Mouse (Mus musculus): ENCODE data around the gene Aknad1.

Aknad1 gene

DNA sequence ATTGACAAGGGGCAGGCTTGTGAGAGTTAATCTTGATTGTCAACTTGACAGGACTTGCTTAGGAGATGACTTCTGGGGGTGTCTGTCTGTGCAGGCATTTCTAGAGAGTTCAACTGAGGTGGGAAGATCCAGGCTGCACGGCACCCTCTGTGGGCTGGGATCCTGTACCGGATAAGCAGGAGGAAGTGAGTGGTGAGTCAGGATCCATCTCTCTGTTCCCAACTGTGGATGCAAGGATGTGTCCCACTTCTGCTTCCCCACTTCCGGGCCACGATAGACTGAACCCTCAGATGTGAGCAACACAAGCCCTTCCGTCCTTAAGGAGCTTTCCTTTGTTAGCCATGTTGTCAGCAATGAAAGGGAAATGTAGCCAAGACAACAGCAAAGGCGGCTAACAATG is 47.1 kb downstream of the Aknad1 start:
- no peak for DNase-seq (ENCODE audit: low read depth, low spot score)

DNA sequence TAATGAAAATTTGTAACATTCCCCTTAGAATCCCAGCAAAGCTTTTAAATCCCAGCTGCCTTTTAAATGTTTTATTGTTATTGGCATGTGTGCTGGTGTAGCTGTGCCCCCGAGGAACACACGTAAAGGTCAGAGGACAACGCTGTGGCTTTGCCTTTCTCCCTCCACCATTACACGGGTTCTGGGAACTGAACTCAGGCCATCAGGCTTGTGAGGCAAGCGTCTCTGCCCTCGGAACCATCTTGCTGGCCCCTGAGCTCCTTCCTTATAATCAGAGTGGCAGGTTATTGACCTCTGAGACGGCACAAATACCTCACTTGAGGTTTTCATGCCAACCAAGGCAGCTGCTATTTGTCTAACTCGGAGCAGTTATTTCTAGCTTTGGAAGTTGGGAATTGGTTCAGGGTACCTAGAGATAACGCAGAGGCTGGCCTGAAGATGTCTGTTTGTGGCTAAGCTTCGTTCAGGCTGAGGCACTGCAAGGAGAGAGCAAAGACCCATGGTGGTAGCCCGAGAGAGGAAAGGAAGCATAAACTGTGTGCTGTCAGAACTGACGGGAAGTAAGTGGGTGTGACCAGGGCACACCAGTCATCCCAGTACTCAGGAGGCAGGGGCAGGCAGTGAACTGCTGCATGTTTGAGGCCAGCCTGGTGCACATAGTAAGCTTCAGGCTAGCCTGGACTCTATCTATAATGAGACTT is 48.4 kb downstream of the Aknad1 start:
- no peak for DNase-seq (ENCODE audit: low read depth, low spot score)

DNA sequence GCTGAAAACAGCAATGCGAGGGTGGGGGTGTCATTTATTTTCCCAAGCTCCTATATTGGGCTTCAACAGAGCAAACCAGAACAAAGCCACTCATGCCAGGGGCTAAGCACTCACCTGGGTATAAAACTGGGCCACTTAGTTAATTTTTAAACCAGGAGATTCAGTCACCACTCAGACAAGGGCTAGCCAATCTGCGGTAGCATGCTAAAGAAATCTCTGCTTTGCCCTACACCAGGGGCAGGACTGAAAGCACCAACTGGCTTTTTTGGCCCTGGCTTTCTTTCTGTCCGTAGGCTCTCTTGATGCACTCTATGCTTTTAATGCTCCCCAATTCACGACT is 49.0 kb downstream of the Aknad1 start:
- no peak for DNase-seq (ENCODE audit: low read depth, low spot score)

DNA sequence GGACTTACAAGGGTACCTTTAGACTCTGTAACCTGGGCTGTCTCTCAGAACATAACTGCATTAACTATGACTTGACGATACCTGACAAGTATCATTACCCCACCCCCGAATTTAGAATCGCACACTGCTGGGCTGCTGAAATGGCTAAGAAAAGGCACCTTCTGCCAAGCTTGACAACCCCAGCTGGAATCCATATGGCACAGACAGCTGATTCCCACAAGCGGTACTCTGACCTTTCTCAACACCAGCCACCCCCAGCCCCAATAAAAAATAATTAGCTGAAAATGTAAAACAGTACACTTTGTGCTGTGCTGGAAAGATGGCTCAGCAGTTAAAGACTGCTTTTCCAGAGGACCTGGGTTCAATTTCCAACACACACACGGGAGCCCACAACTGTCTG is 49.8 kb downstream of the Aknad1 start:
- DNase-seq (ENCODE audit: low read depth, low spot score): no peak

DNA sequence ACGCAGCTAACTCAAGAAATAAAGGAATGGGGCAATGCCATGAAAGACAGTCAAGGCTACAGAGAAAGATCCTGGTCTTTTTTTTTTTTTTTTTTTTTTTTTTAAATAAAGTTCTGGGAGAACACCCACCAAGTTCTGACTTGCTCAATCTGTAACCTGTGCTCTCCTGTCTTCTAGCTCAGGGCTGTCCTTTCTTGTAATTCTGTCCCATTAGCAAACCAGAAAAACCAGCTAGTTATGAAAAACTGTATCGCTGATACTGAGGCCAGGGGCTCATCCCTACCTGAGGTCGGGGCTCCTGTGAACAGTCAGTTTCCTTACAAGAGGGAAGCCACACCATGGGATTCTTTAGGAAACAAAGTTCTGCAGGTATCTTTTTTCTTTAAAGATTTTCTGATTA is 51.0 kb downstream of the Aknad1 start:
- DNase-seq (ENCODE audit: low read depth, low spot score): no peak

DNA sequence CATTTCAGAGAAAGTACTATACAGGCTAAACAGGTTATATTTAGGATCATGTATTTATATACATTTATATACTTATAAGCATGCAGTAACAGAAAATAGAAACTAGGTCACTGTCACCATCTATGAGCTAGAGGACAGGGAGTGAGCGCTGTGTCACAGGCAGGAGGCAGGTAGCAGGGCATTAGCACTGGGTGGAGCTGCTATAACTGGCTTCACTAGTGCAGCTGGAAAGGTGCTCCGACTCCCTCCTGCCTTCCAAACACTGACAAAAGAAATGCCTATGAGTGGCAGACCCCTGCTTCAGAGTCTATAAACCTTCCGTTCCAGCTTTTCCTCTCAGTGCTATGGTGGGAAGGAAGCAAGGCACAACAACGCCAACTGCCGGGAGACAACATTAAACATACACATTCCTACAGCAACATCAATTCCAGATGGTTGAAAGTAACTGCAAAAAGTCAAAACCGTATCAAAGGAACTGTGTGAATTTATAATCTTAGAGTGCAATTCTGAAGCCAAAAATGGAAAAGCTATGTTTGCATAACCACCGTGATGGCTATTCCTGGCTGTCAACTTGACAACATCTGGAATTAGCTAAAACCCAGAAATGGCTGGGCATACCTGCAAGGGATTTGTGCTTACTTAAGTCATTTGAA is 51.7 kb downstream of the Aknad1 start:
- no peak for DNase-seq (ENCODE audit: low read depth, low spot score)

DNA sequence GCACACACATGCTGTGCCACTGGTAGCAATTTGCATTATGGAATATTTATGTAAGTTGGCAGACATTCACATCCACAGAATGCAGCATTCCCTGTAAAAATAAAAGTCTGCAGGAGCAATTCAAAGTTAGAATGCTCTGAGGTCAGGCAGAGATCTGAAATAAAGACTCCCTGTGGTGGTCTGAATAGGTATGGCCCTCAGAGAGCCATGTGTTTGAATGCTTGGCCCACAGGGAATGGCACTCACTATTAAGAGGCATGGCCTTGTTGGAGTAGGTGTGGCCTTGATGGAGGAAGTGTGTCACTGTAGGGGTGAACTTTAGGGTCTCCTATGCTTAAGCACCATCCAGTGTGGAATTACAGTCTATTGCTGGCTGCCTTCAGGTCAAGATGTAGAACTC is 53.0 kb downstream of the Aknad1 start:
- DNase-seq (ENCODE audit: low read depth, low spot score): no peak

DNA sequence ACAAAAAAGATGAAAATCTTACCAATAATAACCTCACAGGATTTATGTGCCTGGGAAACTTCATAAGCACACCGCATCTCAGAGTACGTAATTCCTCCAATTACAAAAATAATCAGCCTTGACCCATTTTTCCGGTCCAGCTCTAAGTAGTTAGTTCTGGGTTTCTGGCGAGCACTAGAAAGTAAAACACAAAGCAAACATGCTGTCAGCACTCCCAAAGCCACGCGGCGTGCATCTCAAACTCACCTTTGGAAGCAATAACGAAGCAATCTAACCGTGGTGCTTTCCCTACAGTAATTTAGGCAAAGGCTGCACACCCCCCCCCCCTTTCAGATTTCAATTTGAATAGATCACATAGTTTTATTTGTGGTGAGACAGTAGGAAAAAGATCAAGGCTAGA is 55.3 kb downstream of the Aknad1 start:
- DNase-seq (ENCODE audit: low read depth, low spot score): no peak

DNA sequence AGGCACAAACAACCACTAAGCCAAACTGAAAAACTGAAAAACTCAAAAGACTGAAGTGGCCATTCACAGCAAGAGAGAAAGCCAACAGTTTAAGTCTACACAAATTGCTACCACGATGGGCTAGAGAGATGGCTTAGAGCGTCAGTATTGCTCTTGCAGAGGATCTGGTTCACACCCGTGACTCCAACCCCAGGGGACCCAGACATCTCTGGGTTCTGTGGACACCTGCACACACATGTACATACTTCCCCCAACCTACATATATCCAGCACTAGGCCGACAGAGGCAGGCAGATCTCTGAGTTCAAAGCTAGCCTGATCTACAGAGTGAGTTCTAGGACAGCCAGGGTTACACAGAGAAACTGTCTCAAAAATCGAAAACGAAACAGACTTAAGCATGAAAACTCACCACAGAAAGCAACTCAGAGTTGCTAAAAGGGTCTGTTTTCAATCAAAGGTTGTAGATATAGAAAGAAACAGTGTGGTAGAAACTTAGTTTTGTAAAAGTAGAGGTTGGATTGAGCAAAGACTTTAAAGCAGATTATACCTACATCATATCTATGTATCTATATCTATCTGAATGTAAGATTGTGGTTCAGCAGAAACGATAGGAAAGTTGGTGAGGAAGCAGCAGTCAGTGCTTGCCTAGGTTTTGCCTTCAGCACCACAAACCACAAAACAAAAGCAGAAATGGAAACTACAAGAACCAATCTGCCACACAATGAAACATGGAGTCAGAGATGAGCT is 56.3 kb downstream of the Aknad1 start:
- no peak for DNase-seq (ENCODE audit: low read depth, low spot score)

DNA sequence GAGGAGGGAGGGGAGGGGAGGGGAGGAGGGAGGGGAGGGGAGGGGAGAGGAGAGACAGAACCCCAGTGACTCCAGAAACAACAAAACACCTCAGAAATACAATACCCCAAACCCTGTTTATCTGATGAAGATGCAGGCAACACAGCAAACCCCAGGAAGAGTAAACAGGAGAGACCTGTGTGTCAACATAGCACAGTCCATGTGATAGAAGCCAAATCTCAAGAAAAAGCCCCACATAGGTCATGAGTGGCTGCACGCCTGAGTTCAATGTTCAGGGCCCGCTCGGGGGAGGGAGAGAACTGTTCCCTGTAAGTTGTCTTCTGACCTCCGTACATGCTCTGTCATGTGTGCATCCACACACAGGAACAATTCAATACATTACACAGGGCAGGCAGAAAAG is 56.9 kb downstream of the Aknad1 start:
- DNase-seq (ENCODE audit: low read depth, low spot score): no peak

DNA sequence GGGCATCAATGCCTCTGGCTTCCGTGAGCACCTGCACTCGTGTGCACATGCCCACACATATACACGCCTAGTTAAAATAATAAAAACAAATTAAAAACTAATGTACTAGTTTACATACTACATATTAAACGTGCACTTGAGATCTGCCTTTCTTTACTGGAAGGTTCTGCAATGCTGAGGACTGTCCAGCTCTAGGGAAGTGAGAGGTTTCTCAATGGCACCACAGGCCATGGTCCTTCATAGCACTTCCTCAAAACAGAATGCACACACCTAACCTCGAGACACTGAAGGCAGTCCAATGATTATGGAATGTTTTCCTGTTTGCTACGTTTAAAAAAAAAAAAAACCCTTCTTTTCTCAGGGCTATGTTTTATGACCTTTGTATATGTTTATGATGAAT is 58.3 kb downstream of the Aknad1 start:
- DNase-seq (ENCODE audit: low read depth, low spot score): no peak

DNA sequence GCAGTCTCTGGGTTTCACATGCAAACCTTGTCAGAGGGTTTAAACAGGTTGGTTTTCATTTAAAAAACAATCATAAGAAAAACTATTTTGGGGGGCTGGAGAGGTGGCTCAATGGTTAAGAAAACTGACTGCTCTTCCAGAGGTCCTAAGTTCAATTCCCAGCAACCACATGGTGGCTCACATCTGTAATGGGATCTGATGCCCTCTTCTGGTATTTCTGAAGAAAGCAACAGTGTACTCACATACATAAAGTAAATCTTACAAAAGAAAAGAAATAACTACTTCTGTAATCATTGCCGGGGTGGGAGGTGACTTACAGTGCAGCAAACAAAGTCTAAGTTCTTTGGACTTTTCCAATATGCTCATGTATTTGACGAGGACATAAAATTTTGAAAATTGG is 58.9 kb downstream of the Aknad1 start:
- no peak for DNase-seq (ENCODE audit: low read depth, low spot score)

DNA sequence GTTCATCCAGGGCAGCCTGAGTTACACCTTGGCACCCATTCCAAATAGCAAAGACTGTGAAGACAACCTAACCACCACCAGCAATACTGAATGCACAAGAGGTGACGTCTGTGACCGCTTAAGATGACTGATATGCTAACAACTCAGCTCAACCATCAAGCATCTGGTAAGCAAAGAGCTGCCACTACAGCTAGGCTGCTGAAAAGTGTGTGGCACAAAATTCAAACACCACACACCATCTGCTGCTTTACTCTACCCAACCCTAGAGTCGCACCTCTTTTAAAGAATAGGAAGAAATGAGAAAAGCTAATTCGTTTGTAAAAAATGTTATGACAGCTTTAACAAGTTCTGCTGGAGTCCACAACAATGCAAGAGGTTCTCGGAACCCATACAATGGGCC is 66.2 kb downstream of the Aknad1 start:
- DNase-seq (ENCODE audit: low read depth, low spot score): no peak

DNA sequence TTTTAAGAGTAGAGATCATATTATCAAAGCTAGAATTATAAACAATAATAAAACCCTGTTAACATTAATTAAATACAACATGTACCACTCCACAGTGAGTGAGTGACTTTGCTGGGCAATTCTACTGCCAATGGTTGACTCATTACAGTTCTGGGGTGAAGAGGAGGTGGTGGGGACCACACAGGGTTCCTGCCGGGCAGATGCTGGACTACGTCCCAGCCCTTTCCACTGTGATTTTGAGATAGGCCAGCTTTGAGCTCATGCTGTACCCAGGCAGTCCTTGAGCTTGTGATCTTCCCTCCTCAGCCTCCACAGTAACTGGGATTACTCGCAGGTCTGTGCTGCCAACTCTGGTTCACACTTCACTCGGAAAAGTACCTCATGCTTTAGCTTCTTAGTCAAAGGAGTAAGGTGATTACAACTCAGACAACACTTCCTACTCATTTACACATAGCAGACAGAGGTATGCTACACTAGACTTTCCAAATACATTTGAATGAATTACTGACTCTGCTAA is 71.3 kb downstream of the Aknad1 start:
- DNase-seq (ENCODE audit: low read depth, low spot score): no peak

DNA sequence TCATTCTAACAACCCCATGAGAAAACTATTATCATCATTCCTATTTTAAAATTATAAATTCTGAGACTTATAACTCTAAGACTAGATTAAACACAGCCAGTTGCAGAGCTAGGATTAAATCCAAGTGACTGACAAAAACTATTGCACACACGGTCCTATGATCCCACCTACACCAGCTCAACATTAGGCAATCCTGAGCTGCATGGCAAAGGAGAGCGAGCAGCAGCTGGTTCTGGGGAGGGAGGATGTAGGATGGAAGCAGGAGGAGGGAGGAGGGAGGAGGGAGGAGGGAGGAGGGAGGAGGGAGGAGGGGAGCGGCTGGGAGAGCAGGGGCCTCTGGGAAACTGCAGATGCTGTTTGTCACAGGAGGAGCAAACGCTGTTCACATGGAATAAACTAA is 76.2 kb downstream of the Aknad1 start:
- no peak for DNase-seq (ENCODE audit: low read depth, low spot score)

DNA sequence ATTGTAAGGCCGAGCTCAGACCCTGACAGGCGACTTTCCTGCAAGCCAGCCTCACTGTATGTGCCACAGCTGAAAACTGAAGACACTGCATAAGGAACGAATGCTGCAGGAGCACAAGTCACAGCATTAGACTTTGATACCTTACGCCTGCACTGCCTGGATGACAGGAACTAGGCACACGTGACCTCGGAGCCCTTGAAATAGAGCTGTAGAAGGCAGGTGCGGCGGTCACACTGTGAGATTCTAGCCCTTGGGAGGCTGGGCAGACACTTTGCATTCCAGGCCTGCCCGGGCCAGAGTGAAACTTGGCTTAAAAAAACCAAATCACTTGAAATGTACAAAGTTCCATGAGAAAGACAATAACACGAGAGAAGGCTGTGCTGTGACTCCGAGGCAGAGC is 91.0 kb downstream of the Aknad1 start:
- DNase-seq (ENCODE audit: low read depth, low spot score): no peak

DNA sequence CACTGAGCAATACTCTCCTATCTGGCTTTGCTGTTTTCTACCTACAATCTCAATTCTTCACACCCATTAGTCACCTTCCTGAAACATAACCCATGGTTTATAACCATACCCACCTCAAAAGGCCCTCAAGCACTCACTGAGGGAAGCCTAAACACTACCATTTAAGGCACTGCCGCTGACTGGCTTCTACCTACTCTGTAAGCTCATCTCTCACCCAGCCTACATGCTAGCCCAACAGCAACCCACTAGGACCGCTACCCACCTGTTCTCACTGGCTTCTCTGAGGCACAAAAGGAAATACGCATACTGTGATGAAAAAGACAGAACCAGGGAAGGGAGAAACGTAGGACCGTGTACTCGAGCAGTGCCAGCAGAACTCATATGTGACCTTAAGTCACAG is 92.3 kb downstream of the Aknad1 start:
- no peak for DNase-seq (ENCODE audit: low read depth, low spot score)

Data from c-Kit-negative CD71-positive TER-119-positive erythroid progenitor cells, embryonic 14.5 days (primary cell).